Mouse (Mus musculus) testis, adult 2 months (tissue): ENCODE results near the gene Fpgs. TPM values are rescaled to one million over a fixed set of nuclear protein-coding genes. Genes with fewer than 3 reads are reported as not detected.

Source experiments
- H3K27ac ChIP-seq: fragments of 200-500 bp; 2 replicates; pipeline ENCODE4 v1.5.1; 2012; ENCODE audit warnings: low read depth, low read length; ENCODE audit not compliant: control insufficient read depth, insufficient read depth
- H3K27me3 ChIP-seq: fragments of 200-500 bp; 2 replicates; pipeline ENCODE4 v1.6.1; 2012; ENCODE audit warnings: mild to moderate bottlenecking, low read length, moderate library complexity; ENCODE audit not compliant: control insufficient read depth, insufficient read depth
- H3K36me3 ChIP-seq: fragments of 200-500 bp; 2 replicates; pipeline ENCODE4 v1.6.1; 2012; ENCODE audit warnings: mild to moderate bottlenecking, low read length; ENCODE audit not compliant: control insufficient read depth, insufficient read depth
- H3K4me1 ChIP-seq: fragments of 200-500 bp; 2 replicates; pipeline ENCODE4 v1.6.1; 2012; ENCODE audit warnings: low read length; ENCODE audit not compliant: control insufficient read depth, insufficient read depth
- H3K4me3 ChIP-seq: fragments of 200-500 bp; 2 replicates; pipeline ENCODE4 v1.5.1; 2012; ENCODE audit warnings: low read depth, mild to moderate bottlenecking, low read length, moderate library complexity, mixed read lengths; ENCODE audit not compliant: control insufficient read depth
- CTCF ChIP-seq: fragments of 200-500 bp; IDR thresholded peaks from 2 replicates; pipeline ENCODE4 v1.5.1; 2012; ENCODE audit warnings: low read depth, mild to moderate bottlenecking, inconsistent platforms, low read length, moderate library complexity; ENCODE audit not compliant: control insufficient read depth, insufficient read depth, insufficient replicate concordance
- POLR2A ChIP-seq: fragments of 200-500 bp; IDR thresholded peaks from 2 replicates; pipeline ENCODE4 v1.6.1; 2012; ENCODE audit warnings: low read depth, mild to moderate bottlenecking, inconsistent platforms, low read length, moderate library complexity; ENCODE audit not compliant: control insufficient read depth
- polyA plus RNA-seq: library from polyadenylated mRNA; depleted of rRNA; stranded (reverse); fragments of >200 nt; gene quantifications from 2 replicates; pipeline ENCODE4 v1.2.3, GENCODE M21; 2012

Fpgs gene
- polyA plus RNA-seq, 1 experiment: 39.4 TPM

DNA sequence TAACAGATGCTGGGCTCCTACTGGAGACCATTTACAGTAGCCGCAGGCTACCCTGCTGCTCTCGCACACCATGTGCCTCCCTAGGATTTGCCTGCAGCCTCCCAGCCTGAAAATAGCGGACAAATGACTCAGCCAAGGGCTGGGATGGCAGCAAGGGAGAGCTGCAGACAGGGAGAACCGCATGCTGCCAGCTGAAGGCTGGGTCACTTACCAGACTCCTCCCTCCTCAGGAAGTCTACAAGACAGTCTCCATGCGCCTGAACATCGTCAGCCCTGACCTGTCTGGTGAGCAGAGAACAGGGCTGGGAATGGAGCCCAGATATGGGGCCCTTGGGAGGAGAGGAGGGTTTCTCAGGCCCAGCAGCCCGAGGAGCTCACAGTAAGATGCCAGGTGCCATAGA lies 23.9 kb downstream of the Fpgs start:
- H3K27ac ChIP-seq: no peak overlapping the region
- no peak overlapping the region for H3K4me3 ChIP-seq
- H3K4me1 ChIP-seq: peaks cover 3% of the 10 kb centered on the region; the same call in 1 of the 2 replicates
- no peaks in the 10 kb centered on the region for H3K27me3 ChIP-seq
- no peak for TF ChIP-seq CTCF
- no peak for TF ChIP-seq POLR2A
- no peaks in the 10 kb centered on the region; the same call in 1 of the 2 replicates for H3K36me3 ChIP-seq

DNA sequence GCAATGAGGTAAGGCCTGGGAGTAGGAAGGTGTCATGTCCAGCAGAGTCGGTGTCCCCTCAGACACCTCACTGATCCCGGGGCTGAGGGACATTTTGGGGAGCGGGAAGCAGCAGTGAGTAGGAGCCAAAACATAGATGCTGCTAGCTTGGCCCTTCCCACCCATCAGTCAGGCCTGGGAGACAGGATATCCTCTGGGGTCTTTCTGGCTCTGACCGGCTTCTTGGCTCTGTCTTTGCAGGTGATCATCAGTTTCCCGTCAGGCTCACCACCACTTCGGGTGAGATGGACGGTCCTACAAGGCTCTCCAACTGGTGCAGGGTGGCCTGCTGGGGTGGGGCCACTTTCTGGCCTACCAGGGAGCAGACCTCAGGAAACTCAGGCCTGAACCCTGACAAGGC lies 26.3 kb downstream of the Fpgs start:
- Histone ChIP-seq H3K4me1 (peaks cover 3% of the 10 kb centered on the region; the same call in 1 of the 2 replicates), H3K27me3 (no peaks in the 10 kb centered on the region), H3K4me3 (no peak overlapping the region), H3K27ac (no peak overlapping the region), H3K36me3 (no peaks in the 10 kb centered on the region)
- TF ChIP-seq CTCF (no peak), POLR2A (no peak)

DNA sequence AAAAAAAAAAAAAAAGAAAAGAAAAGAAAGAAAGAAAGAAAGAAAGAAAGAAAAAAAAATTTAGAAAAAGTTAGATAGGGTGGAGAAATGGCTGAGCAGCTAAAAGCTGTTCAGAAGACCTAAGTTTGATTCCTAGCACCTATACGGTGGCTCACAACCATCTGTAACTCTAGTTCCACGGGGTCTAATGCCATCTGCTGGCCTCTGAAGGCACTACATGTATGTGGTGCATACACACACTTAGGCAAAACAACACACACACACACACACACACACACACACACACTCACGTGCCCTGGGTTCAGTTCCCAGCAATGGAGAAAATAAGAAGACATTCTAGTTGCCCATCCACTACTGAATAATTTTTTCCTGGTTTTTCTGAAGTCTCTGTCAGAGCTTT lies 27.1 kb downstream of the Fpgs start:
- H3K27ac ChIP-seq: no peak overlapping the region
- H3K36me3 ChIP-seq: no peaks in the 10 kb centered on the region
- no peak overlapping the region for H3K4me3 ChIP-seq
- H3K27me3 ChIP-seq: no peaks in the 10 kb centered on the region
- TF ChIP-seq POLR2A (no peak), CTCF (no peak)
- H3K4me1 ChIP-seq: peaks cover 3% of the 10 kb centered on the region; the same call in 1 of the 2 replicates

DNA sequence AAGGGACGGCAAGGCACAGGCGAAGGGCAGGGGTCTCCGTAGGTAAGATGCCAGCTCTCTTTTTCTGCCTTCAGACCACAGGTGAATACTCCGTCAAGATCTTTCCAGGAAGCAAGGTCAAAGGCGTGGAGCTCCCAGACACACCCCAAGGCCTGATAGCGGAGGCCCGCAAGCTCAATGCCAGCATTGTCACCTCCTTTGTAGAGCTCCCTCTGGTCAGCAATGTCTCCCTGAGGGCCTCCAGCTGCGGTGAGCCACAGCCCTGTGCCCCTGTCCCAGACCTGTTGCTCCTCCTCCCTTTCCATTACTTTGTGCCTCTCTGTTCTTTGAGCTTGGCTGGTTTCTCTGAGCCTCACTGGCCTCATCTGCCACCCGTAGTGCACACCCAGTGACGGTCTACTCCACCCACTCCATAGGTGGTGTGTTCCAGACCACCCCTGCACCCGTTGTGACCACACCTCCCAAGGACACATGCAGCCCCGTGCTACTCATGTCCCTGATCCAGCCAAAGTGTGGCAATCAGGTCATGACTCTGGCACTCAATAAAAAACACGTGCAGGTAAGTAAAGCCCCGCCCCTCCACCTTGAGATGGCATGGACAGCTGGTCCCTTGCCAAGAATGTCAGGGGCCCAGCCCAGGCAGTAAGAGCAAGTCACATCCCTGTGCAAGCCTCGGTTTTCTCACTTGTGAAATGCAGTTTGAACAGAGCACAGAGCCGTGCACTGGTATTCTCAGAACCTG lies 30.6 kb downstream of the Fpgs start:
- no peaks in the 10 kb centered on the region for H3K4me1 ChIP-seq
- no peak for TF ChIP-seq CTCF
- H3K27ac ChIP-seq: no peak overlapping the region
- no peaks in the 10 kb centered on the region for H3K27me3 ChIP-seq
- H3K36me3 ChIP-seq: no peaks in the 10 kb centered on the region
- no peak overlapping the region for H3K4me3 ChIP-seq

DNA sequence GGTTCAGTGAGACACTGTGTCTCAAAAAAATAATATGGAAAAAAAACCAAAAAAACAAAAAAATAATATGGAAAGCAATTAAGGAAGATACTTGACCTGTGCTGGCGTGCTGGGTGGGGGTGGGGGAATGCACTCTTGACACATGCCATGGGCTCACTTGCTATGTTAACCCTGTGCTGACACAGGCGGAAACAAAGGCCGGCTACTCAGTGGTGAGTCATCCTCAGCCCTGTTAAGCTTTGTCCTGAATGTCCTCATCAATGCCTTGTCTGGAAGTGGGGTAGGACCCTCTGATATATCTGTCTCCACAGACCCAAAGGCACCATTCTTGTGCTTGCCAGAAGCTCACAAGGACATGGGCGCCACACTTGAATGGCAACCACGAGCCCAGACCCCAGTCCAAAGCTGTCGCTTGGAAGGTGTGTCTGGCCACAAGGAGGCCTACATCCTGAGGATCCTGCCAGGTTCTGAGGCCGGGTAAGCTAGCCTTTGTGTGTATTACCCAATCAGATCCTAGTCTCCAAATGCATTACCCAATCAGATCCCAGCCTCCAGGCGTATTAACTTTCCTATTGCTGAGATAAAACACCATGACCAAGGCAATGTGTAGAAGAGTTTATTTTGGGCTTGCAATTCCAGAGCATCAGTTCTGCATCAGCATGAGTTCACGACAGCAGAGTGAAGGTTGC lies 31.9 kb downstream of the Fpgs start:
- no peak for TF ChIP-seq CTCF
- no peak for TF ChIP-seq POLR2A

DNA sequence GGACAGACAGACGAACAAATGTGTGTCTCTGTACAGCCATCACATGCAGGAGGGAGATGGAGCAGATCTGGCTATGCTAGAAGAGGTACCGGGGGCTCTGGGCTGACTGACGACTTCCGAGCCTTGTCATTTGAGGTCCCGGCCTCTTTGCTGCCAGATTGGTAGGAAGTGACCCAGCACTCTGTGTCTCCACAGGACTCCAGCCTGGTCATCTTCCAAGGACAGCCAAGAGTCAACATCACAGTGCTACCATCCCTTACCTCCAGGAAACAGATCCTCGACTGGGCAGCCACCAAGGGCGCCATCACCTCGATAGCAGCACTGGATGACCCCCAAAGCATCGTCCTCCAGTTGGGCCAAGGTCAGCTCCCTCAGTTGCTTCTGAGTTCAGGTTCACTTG lies 32.8 kb downstream of the Fpgs start:
- Histone ChIP-seq H3K4me1 (no peaks in the 10 kb centered on the region), H3K36me3 (no peaks in the 10 kb centered on the region), H3K4me3 (no peak overlapping the region), H3K27ac (no peak overlapping the region), H3K27me3 (no peaks in the 10 kb centered on the region)
- TF ChIP-seq POLR2A (no peak), CTCF (no peak)

More for the DNA sequence above, 31.9 kb downstream of the Fpgs start:
- Histone ChIP-seq H3K36me3 (no peaks in the 10 kb centered on the region), H3K27me3 (no peaks in the 10 kb centered on the region), H3K4me3 (no peak overlapping the region), H3K4me1 (no peaks in the 10 kb centered on the region), H3K27ac (no peak overlapping the region)

DNA sequence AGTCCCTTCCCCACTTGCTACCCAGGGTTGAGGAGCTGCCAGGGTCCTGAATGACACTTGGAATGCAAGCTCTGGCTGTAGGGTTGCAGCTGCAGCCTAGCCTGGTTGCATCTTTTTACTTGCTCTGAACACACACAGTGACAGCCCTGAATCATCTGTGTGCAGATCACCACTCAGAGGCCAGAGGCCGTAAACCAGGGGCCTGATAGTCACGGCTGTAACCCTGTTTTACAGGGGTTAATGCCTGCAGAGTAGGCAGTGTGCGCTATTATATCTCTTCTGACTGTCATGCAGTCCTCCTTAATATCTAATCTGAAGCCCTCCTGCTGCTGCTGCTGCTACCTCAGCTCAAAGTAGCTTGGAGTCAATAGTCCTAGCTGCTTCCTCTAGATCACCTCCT lies 34.1 kb downstream of the Fpgs start:
- no peaks in the 10 kb centered on the region for H3K36me3 ChIP-seq
- no peak overlapping the region for H3K4me3 ChIP-seq
- TF ChIP-seq CTCF: no peak
- TF ChIP-seq POLR2A: no peak
- H3K27me3 ChIP-seq: no peaks in the 10 kb centered on the region
- no peak overlapping the region for H3K27ac ChIP-seq
- no peaks in the 10 kb centered on the region for H3K4me1 ChIP-seq
